Mouse (Mus musculus): ENCODE results near the gene Ddr1.

- no peak for TF ChIP-seq POLR2A (IDR thresholded peaks at IDR 0.05; ENCODE audit: insufficient read length, low read depth)
- no peak for TF ChIP-seq TCF12 (IDR thresholded peaks at IDR 0.05; ENCODE audit: insufficient read depth, poor library complexity, severe bottlenecking)
- TF ChIP-seq CEBPB (IDR thresholded peaks at IDR 0.05; ENCODE audit: insufficient read depth, poor library complexity, severe bottlenecking) = no peak
- TF ChIP-seq MAX (IDR thresholded peaks at IDR 0.05; ENCODE audit: low read depth) = no peak
- TF ChIP-seq REST (IDR thresholded peaks at IDR 0.05; ENCODE audit: insufficient read depth, insufficient read length) = no peak
Observed at GRCm38 (mm10) chr17:35638475-35639190, 65.8 kb downstream of the Ddr1 start.
